Mouse (Mus musculus): ENCODE results near the gene Klra3. TPM values are rescaled to one million over a fixed set of nuclear protein-coding genes. Genes with fewer than 3 reads are reported as not detected.
"Not testable (repeated sequence)": the region's sequence is repeated elsewhere in the genome, so short reads cannot be mapped to it uniquely, and the experiment has no call there.

Klra3 gene
- polyA plus RNA-seq (2016; fragmentation: Nextera tagmentation; extraction: Ambion mirVana) = not detected in 2 replicates

- Histone ChIP-seq H3K4me2 (replicated peaks) (no peak within 1 kb of the TSS), H3K9me3 (replicated peaks) (no peaks in the 10 kb centered on the region), H3K9ac (no peak within 1 kb of the TSS), H3K27me3 (no peaks in the 10 kb centered on the region), H3K4me1 (no peaks in the 10 kb centered on the region), H3K36me3 (no peaks in the 10 kb centered on the region), H3K4me3 (no peak within 1 kb of the TSS), H3K27ac (no peak within 1 kb of the TSS)
- WGBS = 85% methylated on average over 8 of the region's 8 CpGs
- no peak for ATAC-seq (ENCODE audit: low FRiP score)
Observed at GRCm38 (mm10) chr6:130337411-130337810, at the start of gene Klra3. Klra3 (minus strand) TSS chr6:130337574.

GRCm38 (mm10) chr6:130386750-130387149, 49.4 kb upstream of the Klra3 start, which contains the start of gene Klra1:
Klra1 (minus strand) TSS chr6:130386874.
- Histone ChIP-seq H3K4me2 (replicated peaks) (no peak within 1 kb of the TSS), H3K9me3 (replicated peaks) (peaks cover 22% of the 10 kb centered on the region; the same call in 1 of the 2 replicates), H3K36me3 (no peaks in the 10 kb centered on the region), H3K27me3 (no peaks in the 10 kb centered on the region), H3K9ac (no peak within 1 kb of the TSS), H3K4me3 (no peak within 1 kb of the TSS), H3K27ac (no peak within 1 kb of the TSS), H3K4me1 (no peaks in the 10 kb centered on the region)
- WGBS = 96% methylated on average over 2 of the region's 2 CpGs
- ATAC-seq (ENCODE audit: low FRiP score) = no peak

DNA sequence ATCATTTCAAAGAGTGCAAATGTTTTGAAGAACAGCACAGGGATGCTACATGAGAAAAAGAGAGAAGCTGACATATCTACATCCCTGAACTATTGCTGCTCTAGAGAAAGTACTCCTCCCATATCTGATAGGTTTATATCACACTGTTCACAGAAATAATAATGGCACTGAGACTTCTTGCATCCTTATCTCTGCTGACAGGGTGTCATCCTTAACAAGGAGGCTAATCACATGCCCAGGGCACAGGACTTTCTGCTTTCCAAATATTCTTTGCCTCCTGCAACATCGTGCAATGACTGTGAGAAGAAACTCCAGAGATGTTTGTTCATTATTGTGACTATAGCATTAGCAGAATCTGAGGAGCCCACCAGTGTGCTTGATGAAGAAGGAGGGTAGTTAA, 48.4 kb upstream of the Klra3 start:
- no peak overlapping the region for H3K9ac ChIP-seq
- H3K27me3 ChIP-seq = no peaks in the 10 kb centered on the region
- H3K36me3 ChIP-seq = no peaks in the 10 kb centered on the region
- H3K4me3 ChIP-seq = no peak overlapping the region
- no peak overlapping the region for H3K27ac ChIP-seq
- 54% methylated on average over 1 of the region's 1 CpGs for WGBS
- H3K9me3 ChIP-seq (replicated peaks) = peaks cover 22% of the 10 kb centered on the region; the same call in 1 of the 2 replicates
- ATAC-seq (ENCODE audit: low FRiP score) = no peak
- no peaks in the 10 kb centered on the region for H3K4me1 ChIP-seq
- H3K4me2 ChIP-seq (replicated peaks) = no peak overlapping the region

- no peaks in the 10 kb centered on the region for H3K27me3 ChIP-seq
- no peak overlapping the region for H3K27ac ChIP-seq
Observed at GRCm38 (mm10) chr6:130382375-130382774, 45.0 kb upstream of the Klra3 start.

GRCm38 (mm10) chr6:130345381-130345780, 8.0 kb upstream of the Klra3 start:
- not testable (repeated sequence) for H3K4me1 ChIP-seq; H3K9me3 ChIP-seq (replicated peaks); H3K9ac ChIP-seq; H3K27me3 ChIP-seq; H3K4me2 ChIP-seq (replicated peaks); ATAC-seq (ENCODE audit: low FRiP score); H3K4me3 ChIP-seq; H3K36me3 ChIP-seq; H3K27ac ChIP-seq
- WGBS = 35% methylated on average over 1 of the region's 1 CpGs

More at GRCm38 (mm10) chr6:130382375-130382774, 45.0 kb upstream of the Klra3 start:
- Histone ChIP-seq H3K4me2 (replicated peaks) (no peak overlapping the region), H3K9ac (no peak overlapping the region), H3K4me1 (no peaks in the 10 kb centered on the region), H3K9me3 (replicated peaks) (peaks cover 11% of the 10 kb centered on the region; the same call in 1 of the 2 replicates), H3K36me3 (no peaks in the 10 kb centered on the region), H3K4me3 (no peak overlapping the region)
- ATAC-seq (ENCODE audit: low FRiP score) = no peak
- WGBS = 78% methylated on average over 4 of the region's 4 CpGs

DNA sequence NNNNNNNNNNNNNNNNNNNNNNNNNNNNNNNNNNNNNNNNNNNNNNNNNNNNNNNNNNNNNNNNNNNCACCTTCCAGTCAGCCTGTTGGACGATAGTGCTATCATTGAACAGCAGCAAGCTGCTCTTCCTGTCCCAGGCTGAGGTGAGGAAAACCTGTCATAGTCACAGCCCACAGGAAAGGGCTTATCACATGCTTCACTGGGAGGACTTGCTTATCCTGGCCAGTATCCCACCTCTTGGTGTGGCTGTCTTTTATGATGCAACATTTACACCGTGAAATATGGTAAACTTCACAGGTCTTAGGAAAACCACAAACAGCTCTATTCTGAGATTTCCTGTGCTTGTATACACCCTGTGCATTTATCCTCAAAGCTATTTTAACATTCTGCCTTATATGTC, 4.6 kb upstream of the Klra3 start:
- 85% methylated on average over 2 of the region's 2 CpGs for WGBS

GRCm38 (mm10) chr6:130287984-130288649, 49.3 kb downstream of the Klra3 start:
- Histone ChIP-seq H3K36me3 (no peaks in the 10 kb centered on the region), H3K27ac (no peak overlapping the region), H3K4me3 (no peak overlapping the region), H3K27me3 (no peaks in the 10 kb centered on the region), H3K9ac (no peak overlapping the region), H3K9me3 (replicated peaks) (no peaks in the 10 kb centered on the region), H3K4me1 (no peaks in the 10 kb centered on the region), H3K4me2 (replicated peaks) (no peak overlapping the region)
- no peak for ATAC-seq (ENCODE audit: low FRiP score)

More for the DNA sequence above, 4.6 kb upstream of the Klra3 start:
- not testable (repeated sequence) for H3K4me2 ChIP-seq (replicated peaks); H3K9ac ChIP-seq; H3K27me3 ChIP-seq; H3K9me3 ChIP-seq (replicated peaks); H3K27ac ChIP-seq; H3K36me3 ChIP-seq; H3K4me3 ChIP-seq; ATAC-seq (ENCODE audit: low FRiP score); H3K4me1 ChIP-seq

DNA sequence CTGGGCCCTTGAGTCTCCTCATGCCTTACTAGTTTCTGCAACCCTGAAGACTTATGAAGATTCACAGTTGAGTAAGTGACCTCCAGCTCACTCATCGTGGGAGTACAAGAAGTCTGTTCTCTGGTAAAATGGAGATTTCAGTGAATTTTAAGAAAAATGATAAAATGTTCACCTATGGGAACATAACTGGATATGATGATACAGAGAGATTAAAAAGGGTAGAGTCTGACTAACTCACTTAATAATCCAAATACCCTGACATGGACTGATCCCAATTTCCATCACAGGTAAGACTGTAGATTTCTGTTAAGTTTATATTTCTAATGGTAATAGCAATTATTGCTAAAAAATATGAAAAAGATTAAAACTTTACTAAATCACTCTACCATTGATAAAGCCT, 55.5 kb downstream of the Klra3 start, which contains the start of gene Klra10:
Gene Klra10 (minus strand): TSS at position 101 of the 400 bp plus-strand sequence.
- H3K4me3 ChIP-seq; H3K4me2 ChIP-seq (replicated peaks); H3K4me1 ChIP-seq; H3K36me3 ChIP-seq; ATAC-seq (ENCODE audit: low FRiP score); H3K9ac ChIP-seq; H3K27ac ChIP-seq; H3K9me3 ChIP-seq (replicated peaks); H3K27me3 ChIP-seq: not testable (repeated sequence)
- 67% methylated on average over 1 of the region's 1 CpGs for WGBS

Other genes starting within 250 kb of the Klra3 start
- not detected in 2 replicates for gene Klra8, start 207.7 kb downstream of the Klra3 start, polyA plus RNA-seq (2016; fragmentation: Nextera tagmentation; extraction: Ambion mirVana)
- gene Klra9, start 144.5 kb downstream of the Klra3 start, polyA plus RNA-seq (2016; fragmentation: Nextera tagmentation; extraction: Ambion mirVana) = not detected in 2 replicates
- gene Klra7, start 104.3 kb downstream of the Klra3 start, polyA plus RNA-seq (2016; fragmentation: Nextera tagmentation; extraction: Ambion mirVana) = not detected in 2 replicates
- not detected in 2 replicates for gene Klra10, start 55.6 kb downstream of the Klra3 start, polyA plus RNA-seq (2016; fragmentation: Nextera tagmentation; extraction: Ambion mirVana)
- not detected in 2 replicates for gene Klra1, start 49.3 kb upstream of the Klra3 start, polyA plus RNA-seq (2016; fragmentation: Nextera tagmentation; extraction: Ambion mirVana)